Mouse (Mus musculus) liver, embryonic 15.5 days (tissue): ENCODE data around the gene Rmnd5a. TPM values are rescaled to one million over a fixed set of nuclear protein-coding genes. Genes with fewer than 3 reads are reported as not detected.

Source experiments
- ATAC-seq: fragments of 200-750 bp; cut with Nextera tagmentation; 2 replicates; pipeline ENCODE4 v1.8.0; 2017; ENCODE audit warnings: moderate number of reproducible peaks, mild to moderate bottlenecking, moderate library complexity; ENCODE audit not compliant: insufficient read depth
- H3K27ac ChIP-seq: fragments of 300-500 bp; sonication (generic); replicated peaks from 2 replicates; pipeline ENCODE4 v1.5.1; 2015; ENCODE audit warnings: mild to moderate bottlenecking, inconsistent platforms
- H3K27me3 ChIP-seq: fragments of 300-500 bp; sonication (generic); 2 replicates; pipeline ENCODE4 v1.6.1; 2015; ENCODE audit warnings: mild to moderate bottlenecking, inconsistent platforms
- H3K36me3 ChIP-seq: fragments of 300-500 bp; sonication (generic); replicated peaks from 2 replicates; pipeline ENCODE4 v1.6.1; 2015; ENCODE audit warnings: moderate library complexity, mild to moderate bottlenecking, inconsistent platforms
- H3K4me1 ChIP-seq: fragments of 300-500 bp; sonication (generic); replicated peaks from 2 replicates; pipeline ENCODE4 v1.6.1; 2015; ENCODE audit warnings: inconsistent platforms
- H3K4me2 ChIP-seq: fragments of 300-500 bp; sonication (generic); 2 replicates; pipeline ENCODE4 v1.6.1; 2015; ENCODE audit warnings: moderate library complexity, mild to moderate bottlenecking, inconsistent platforms
- H3K4me3 ChIP-seq: fragments of 300-500 bp; sonication (generic); replicated peaks from 2 replicates; pipeline ENCODE4 v1.5.1; 2015; ENCODE audit warnings: mild to moderate bottlenecking, inconsistent platforms
- H3K9ac ChIP-seq: fragments of 300-500 bp; sonication (generic); 2 replicates; pipeline ENCODE4 v1.6.1; 2015; ENCODE audit warnings: moderate library complexity, mild to moderate bottlenecking, inconsistent platforms
- H3K9me3 ChIP-seq: fragments of 300-500 bp; sonication (generic); replicated peaks from 2 replicates; pipeline ENCODE4 v1.6.1; 2016; ENCODE audit warnings: inconsistent platforms
- WGBS: fragments of 180-500 bp; shearing (Covaris S2); methylation state at CpG from one replicate; pipeline ENCODE4 v1.1.7; 2015; ENCODE audit warnings: mixed read lengths; ENCODE audit not compliant: insufficient replicate concordance; 5-methylcytosine and 5-hydroxymethylcytosine counted together
- polyA plus RNA-seq: library from polyadenylated mRNA; unstranded; fragments of >200 nt; fragmentation: Nextera tagmentation; extraction: Ambion mirVana; gene quantifications from 2 replicates; pipeline ENCODE4 v1.2.1, GENCODE M21; 2015

Gene Rmnd5a
- polyA plus RNA-seq, 1 experiment from 2014 or later, result 6.9 TPM

- Histone ChIP-seq H3K4me2 (no peak overlapping the region), H3K36me3 (peaks cover 26% of the 10 kb centered on the region), H3K4me3 (no peak overlapping the region), H3K27me3 (no peaks in the 10 kb centered on the region), H3K9ac (no peak overlapping the region), H3K4me1 (peaks cover 9% of the 10 kb centered on the region), H3K9me3 (no peaks in the 10 kb centered on the region), H3K27ac (no peak overlapping the region)
- 76% methylated on average over 4 of the region's 4 CpGs for WGBS
- no peak for ATAC-seq
Measured at GRCm38 (mm10) chr6:71414624-71415023, 25.8 kb downstream of the Rmnd5a start.

- WGBS, result 84% methylated on average over 4 of the region's 4 CpGs
- ATAC-seq, result no peak
- no peak overlapping the region for H3K4me2 ChIP-seq
Measured at GRCm38 (mm10) chr6:71398829-71399609, 41.4 kb downstream of the Rmnd5a start.

DNA sequence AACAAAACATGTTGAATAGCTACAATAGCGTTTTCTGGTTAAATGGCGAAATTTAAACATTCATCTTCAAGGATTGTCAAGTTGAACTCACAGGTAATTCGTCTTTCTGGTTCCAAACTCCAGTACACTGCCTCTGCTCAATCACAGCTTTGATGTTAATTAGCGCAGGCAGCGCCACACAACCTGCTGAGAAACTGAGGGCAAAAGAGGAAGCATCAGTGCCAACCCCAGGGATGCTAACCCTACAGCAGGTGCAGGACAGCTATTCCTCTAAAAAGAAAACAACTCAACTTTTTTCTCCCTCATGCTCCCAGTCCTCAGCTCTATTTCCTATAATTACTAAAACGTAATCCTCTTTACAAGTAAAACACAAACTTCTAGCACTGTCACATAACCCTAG lies 43.7 kb downstream of the Rmnd5a start:
- no peak overlapping the region for H3K4me2 ChIP-seq
- H3K36me3 ChIP-seq, result peaks cover 65% of the 10 kb centered on the region
- H3K4me3 ChIP-seq, result no peak overlapping the region
- no peaks in the 10 kb centered on the region for H3K4me1 ChIP-seq
- ATAC-seq, result no peak
- H3K9ac ChIP-seq, result no peak overlapping the region
- H3K9me3 ChIP-seq, result no peaks in the 10 kb centered on the region
- no peak overlapping the region for H3K27ac ChIP-seq
- H3K27me3 ChIP-seq, result no peaks in the 10 kb centered on the region
- WGBS, result 80% methylated on average over 6 of the region's 6 CpGs

More at GRCm38 (mm10) chr6:71398829-71399609, 41.4 kb downstream of the Rmnd5a start:
- peaks cover 44% of the 10 kb centered on the region for H3K36me3 ChIP-seq
- no peaks in the 10 kb centered on the region for H3K4me1 ChIP-seq
- no peaks in the 10 kb centered on the region for H3K27me3 ChIP-seq
- H3K9ac ChIP-seq, result no peak overlapping the region
- H3K27ac ChIP-seq, result no peak overlapping the region
- H3K9me3 ChIP-seq, result no peaks in the 10 kb centered on the region
- H3K4me3 ChIP-seq, result no peak overlapping the region

DNA sequence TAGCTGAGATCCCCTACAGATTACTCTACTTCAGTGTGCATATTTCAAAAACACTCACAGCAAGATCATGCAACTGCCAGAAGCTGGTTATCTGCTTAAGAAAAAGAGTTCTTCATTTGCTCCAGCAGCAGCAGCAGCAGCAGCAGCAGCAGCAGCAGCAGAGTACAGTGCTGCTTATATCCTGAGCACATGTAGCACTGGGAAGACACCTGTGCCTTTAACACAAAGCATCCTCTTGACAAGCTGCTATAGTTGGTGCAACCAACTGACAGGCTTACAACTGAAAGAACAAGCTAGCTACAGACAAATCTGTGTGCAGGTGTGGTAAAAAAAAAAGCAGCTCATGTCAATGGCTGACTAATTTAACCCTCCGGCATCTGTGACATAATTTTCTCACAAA lies 44.4 kb downstream of the Rmnd5a start:
- no peak for ATAC-seq
- Histone ChIP-seq H3K27ac (no peak overlapping the region), H3K4me1 (no peaks in the 10 kb centered on the region), H3K36me3 (peaks cover 70% of the 10 kb centered on the region), H3K4me2 (no peak overlapping the region), H3K27me3 (no peaks in the 10 kb centered on the region), H3K9me3 (no peaks in the 10 kb centered on the region), H3K4me3 (no peak overlapping the region), H3K9ac (no peak overlapping the region)
- 87% methylated on average over 1 of the region's 1 CpGs for WGBS

DNA sequence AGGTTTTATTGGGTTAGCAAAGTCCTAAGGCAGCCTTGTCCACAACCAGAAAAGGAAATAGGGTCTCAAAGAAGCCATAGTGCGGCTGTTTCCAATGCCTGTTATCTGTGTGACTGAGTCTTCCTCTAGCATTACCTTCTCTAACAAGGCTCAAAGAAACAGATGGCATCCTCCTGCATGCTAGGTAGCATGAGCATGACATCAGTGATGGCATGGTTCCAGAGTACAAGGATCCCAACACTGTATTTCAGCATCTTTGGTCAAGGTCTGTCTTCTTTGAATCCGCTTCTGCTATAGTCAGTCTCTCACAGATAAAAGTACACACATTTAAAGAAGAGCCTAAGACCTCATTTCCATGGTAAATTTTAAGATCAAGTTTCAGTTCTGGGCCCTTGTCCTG lies 49.9 kb downstream of the Rmnd5a start:
- Histone ChIP-seq H3K4me3 (no peak overlapping the region), H3K36me3 (peaks cover 49% of the 10 kb centered on the region), H3K4me2 (no peak overlapping the region), H3K4me1 (no peaks in the 10 kb centered on the region), H3K9me3 (no peaks in the 10 kb centered on the region), H3K9ac (no peak overlapping the region), H3K27ac (no peak overlapping the region), H3K27me3 (no peaks in the 10 kb centered on the region)
- ATAC-seq, result no peak
- WGBS, result 86% methylated on average over 2 of the region's 2 CpGs

DNA sequence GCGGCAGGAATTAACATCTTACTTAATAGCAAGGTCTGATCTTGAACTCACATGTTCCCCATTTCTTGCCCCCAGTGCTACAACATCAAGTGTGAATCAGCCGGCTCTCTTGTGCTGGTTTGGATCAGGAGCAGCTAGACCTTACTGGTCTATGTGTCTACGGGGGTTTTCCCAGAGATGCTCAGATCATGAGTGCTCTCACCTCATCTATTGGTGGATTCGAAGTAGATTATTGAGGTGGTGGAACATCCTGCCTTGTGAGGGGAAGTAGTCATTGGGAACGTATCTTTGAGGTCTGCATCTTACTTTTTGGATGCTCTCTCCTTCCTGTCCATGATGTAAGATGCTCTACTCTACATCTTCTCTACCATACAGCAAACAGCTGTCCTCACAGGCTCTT lies 58.8 kb downstream of the Rmnd5a start:
- 63% methylated on average over 5 of the region's 5 CpGs for WGBS
- Histone ChIP-seq H3K27ac (no peak overlapping the region), H3K9ac (no peak overlapping the region), H3K9me3 (no peaks in the 10 kb centered on the region), H3K4me1 (no peaks in the 10 kb centered on the region), H3K36me3 (no peaks in the 10 kb centered on the region), H3K27me3 (no peaks in the 10 kb centered on the region), H3K4me2 (no peak overlapping the region), H3K4me3 (no peak overlapping the region)
- no peak for ATAC-seq

DNA sequence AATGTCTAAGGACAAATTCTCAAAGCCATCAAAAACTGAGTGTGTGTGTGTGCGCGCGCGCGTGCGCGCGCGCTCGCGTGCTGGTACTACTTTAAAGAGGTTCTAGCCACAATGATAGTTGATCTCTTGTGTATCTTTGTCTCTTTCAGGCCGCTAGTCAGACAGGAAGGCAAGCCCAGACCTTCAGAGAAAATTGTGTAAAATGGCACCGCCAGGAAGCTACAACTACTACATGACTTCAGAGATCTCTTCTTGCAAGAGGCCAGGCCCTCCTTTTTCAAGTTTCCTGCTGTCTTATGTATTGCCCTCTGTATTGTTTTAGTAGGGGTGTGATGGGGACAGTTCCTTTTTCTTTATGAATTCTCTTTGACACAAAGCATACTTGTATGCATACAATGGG lies 63.7 kb downstream of the Rmnd5a start:
- Histone ChIP-seq H3K4me3 (no peak overlapping the region), H3K9ac (no peak overlapping the region), H3K27ac (no peak overlapping the region), H3K27me3 (no peaks in the 10 kb centered on the region), H3K4me2 (no peak overlapping the region), H3K36me3 (no peaks in the 10 kb centered on the region), H3K9me3 (no peaks in the 10 kb centered on the region), H3K4me1 (no peaks in the 10 kb centered on the region)
- ATAC-seq, result no peak
- WGBS, result 87% methylated on average over 13 of the region's 13 CpGs

GRCm38 (mm10) chr6:71374921-71375320 lies 65.5 kb downstream of the Rmnd5a start:
- H3K4me1 ChIP-seq, result no peaks in the 10 kb centered on the region

DNA sequence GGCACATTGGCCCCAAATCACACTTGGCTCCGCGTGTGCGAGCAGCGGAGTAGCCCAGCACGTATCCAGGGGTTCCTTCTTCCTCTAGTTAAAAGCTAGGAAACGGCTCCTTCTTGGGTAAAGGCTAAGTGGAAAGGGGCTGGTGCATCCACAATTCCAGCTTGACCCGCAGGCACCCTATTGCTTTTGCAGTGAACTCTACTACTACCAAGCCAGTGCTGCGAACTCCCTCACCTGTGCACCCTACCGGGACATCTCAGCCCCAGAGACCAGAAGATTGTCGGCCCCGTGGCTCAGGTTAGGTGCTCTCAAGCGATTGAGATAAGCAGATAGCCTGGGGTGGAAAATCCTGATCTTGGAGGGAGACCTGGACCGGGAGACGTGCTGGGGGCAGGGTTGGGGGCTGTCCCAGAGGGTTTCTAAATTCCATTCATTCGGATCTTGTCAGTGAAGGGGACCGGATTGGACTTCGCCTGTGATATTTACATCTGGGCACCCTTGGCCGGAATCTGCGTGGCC lies 66.1 kb downstream of the Rmnd5a start:
- Histone ChIP-seq H3K9ac (no peak overlapping the region), H3K4me2 (no peak overlapping the region), H3K36me3 (no peaks in the 10 kb centered on the region), H3K9me3 (no peaks in the 10 kb centered on the region), H3K4me1 (no peaks in the 10 kb centered on the region), H3K4me3 (no peak overlapping the region), H3K27me3 (no peaks in the 10 kb centered on the region), H3K27ac (no peak overlapping the region)
- 65% methylated on average over 19 of the region's 19 CpGs for WGBS
- ATAC-seq, result no peak

More at GRCm38 (mm10) chr6:71374921-71375320, 65.5 kb downstream of the Rmnd5a start:
- 51% methylated on average over 2 of the region's 2 CpGs for WGBS
- Histone ChIP-seq H3K27ac (no peak overlapping the region), H3K4me2 (no peak overlapping the region), H3K36me3 (no peaks in the 10 kb centered on the region), H3K9ac (no peak overlapping the region), H3K9me3 (no peaks in the 10 kb centered on the region), H3K4me3 (no peak overlapping the region), H3K27me3 (no peaks in the 10 kb centered on the region)
- no peak for ATAC-seq

DNA sequence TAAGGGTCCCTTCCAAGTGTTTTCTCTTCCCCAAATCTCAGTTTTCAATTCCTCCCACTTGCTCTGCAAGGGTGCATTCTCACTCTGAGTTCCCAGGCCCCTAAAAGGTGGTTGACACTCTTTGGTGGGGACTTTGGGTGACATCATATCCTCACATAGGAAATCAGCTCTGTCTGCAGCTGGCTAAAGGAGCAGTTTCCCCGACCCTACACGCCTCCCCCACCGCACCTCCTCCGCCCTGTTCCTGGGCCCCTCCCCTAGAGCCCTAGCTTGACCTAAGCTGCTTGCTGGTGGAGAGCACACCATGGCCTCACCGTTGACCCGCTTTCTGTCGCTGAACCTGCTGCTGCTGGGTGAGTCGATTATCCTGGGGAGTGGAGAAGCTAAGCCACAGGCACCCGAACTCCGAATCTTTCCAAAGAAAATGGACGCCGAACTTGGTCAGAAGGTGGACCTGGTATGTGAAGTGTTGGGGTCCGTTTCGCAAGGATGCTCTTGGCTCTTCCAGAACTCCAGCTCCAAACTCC lies 67.1 kb downstream of the Rmnd5a start, which contains the start of gene Cd8a:
Cd8a (plus strand) TSS at position 179 of the 527 bp plus-strand sequence.
- H3K9ac ChIP-seq, result no peak within 1 kb of the TSS
- H3K27me3 ChIP-seq, result no peaks in the 10 kb centered on the region
- H3K4me1 ChIP-seq, result no peaks in the 10 kb centered on the region
- 61% methylated on average over 14 of the region's 14 CpGs for WGBS
- H3K36me3 ChIP-seq, result no peaks in the 10 kb centered on the region
- H3K4me3 ChIP-seq, result no peak within 1 kb of the TSS
- H3K4me2 ChIP-seq, result no peak within 1 kb of the TSS
- ATAC-seq, result no peak
- H3K9me3 ChIP-seq, result no peaks in the 10 kb centered on the region
- H3K27ac ChIP-seq, result no peak within 1 kb of the TSS

- WGBS, result 63% methylated on average over 5 of the region's 5 CpGs
- H3K36me3 ChIP-seq, result no peaks in the 10 kb centered on the region
- H3K4me3 ChIP-seq, result no peak overlapping the region
- no peak overlapping the region for H3K4me2 ChIP-seq
- H3K4me1 ChIP-seq, result no peaks in the 10 kb centered on the region
- no peak overlapping the region for H3K9ac ChIP-seq
- no peak for ATAC-seq
- no peak overlapping the region for H3K27ac ChIP-seq
- no peaks in the 10 kb centered on the region for H3K27me3 ChIP-seq
- H3K9me3 ChIP-seq, result no peaks in the 10 kb centered on the region
Measured at GRCm38 (mm10) chr6:71372041-71372720, 68.3 kb downstream of the Rmnd5a start.
